Mouse (Mus musculus) testis, adult 2 months (tissue): ENCODE results near the gene Cntnap5a. TPM values are rescaled to one million over a fixed set of nuclear protein-coding genes. Genes with fewer than 3 reads are reported as not detected.

Experiments used
- H3K27ac ChIP-seq: fragments of 200-500 bp; 2 replicates; pipeline ENCODE4 v1.5.1; 2012; ENCODE audit warnings: low read depth, low read length; ENCODE audit not compliant: control insufficient read depth, insufficient read depth
- H3K27me3 ChIP-seq: fragments of 200-500 bp; 2 replicates; pipeline ENCODE4 v1.6.1; 2012; ENCODE audit warnings: mild to moderate bottlenecking, low read length, moderate library complexity; ENCODE audit not compliant: control insufficient read depth, insufficient read depth
- H3K36me3 ChIP-seq: fragments of 200-500 bp; 2 replicates; pipeline ENCODE4 v1.6.1; 2012; ENCODE audit warnings: mild to moderate bottlenecking, low read length; ENCODE audit not compliant: control insufficient read depth, insufficient read depth
- H3K4me1 ChIP-seq: fragments of 200-500 bp; 2 replicates; pipeline ENCODE4 v1.6.1; 2012; ENCODE audit warnings: low read length; ENCODE audit not compliant: control insufficient read depth, insufficient read depth
- H3K4me3 ChIP-seq: fragments of 200-500 bp; 2 replicates; pipeline ENCODE4 v1.5.1; 2012; ENCODE audit warnings: low read depth, mild to moderate bottlenecking, low read length, moderate library complexity, mixed read lengths; ENCODE audit not compliant: control insufficient read depth
- CTCF ChIP-seq: fragments of 200-500 bp; IDR thresholded peaks from 2 replicates; pipeline ENCODE4 v1.5.1; 2012; ENCODE audit warnings: low read depth, mild to moderate bottlenecking, inconsistent platforms, low read length, moderate library complexity; ENCODE audit not compliant: control insufficient read depth, insufficient read depth, insufficient replicate concordance
- POLR2A ChIP-seq: fragments of 200-500 bp; IDR thresholded peaks from 2 replicates; pipeline ENCODE4 v1.6.1; 2012; ENCODE audit warnings: low read depth, mild to moderate bottlenecking, inconsistent platforms, low read length, moderate library complexity; ENCODE audit not compliant: control insufficient read depth
- polyA plus RNA-seq: library from polyadenylated mRNA; depleted of rRNA; stranded (reverse); fragments of >200 nt; gene quantifications from 2 replicates; pipeline ENCODE4 v1.2.3, GENCODE M21; 2012; rRNA removed

The Cntnap5a gene
- polyA plus RNA-seq: 0.31 and 0.32 TPM in 2 replicates

DNA sequence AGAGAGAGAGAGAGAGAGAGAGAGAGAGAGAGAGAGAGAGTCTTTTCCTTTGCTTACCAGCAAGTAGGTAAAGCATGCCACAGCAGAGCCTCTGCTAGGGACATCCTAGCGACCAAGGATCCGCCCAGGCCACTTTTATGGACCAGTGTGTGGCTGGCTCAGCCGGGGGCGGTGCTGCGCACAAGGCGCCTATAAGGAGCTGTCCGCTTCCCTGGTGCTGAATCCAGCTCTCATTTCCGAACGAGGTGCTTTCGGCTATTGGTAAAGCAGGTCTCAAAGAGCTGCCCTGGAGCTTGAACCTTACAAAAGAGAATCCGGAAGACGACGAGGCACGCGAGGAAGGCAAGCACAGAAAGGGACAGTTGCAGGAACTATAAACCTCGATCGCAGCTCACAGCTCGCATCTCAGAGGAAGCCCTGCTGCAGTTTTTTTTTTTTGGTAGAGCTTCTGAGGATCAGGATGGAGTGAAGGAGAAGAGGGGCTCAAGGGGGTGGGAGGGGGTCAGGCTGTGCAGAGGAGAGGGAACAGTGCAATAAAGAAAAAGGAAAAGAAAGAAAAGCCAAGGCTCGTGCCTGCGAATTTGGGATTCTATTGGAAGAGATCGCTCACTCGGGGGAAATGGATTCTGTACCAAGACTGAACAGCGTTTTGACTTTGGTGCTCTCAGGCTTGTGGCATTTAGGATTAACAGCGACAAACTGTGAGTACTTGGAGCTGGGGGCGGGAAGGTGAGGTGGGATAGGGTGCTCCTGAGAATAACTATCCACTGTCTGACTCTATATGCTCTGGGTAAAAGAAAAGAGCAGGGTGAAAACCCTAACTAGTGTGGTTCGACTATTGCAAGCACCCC is at the start of gene Cntnap5a:
TSS of gene Cntnap5a (plus strand) at position 239 of the 851 bp plus-strand sequence.
- no peak within 1 kb of the TSS for H3K27ac ChIP-seq

DNA sequence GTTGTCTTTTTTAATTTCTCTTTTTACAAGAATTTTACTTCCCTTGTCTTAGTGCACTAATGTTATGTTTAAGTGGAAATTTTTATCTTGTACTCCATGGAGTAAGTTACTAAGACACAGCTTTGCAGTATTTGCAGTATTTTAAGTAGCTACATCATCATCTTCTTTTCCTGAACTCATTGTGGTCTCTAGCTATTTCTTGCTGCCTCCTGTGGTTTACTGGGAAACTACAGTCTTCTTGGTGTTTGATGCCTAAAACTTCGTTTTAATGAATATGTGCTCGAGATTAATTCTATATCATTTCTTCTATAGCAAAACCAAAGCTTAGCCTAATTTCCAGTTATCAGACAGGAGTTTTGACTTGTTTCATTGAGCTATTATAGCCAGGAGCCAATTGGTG is 37.6 kb upstream of the Cntnap5a start:
- TF ChIP-seq CTCF (no peak), POLR2A (no peak)
- Histone ChIP-seq H3K4me1 (no peaks in the 10 kb centered on the region), H3K27me3 (no peaks in the 10 kb centered on the region), H3K27ac (no peak overlapping the region), H3K36me3 (no peaks in the 10 kb centered on the region), H3K4me3 (no peak overlapping the region)

More for the DNA sequence above, at the start of gene Cntnap5a:
- H3K36me3 ChIP-seq: no peaks in the 10 kb centered on the region
- no peaks in the 10 kb centered on the region for H3K27me3 ChIP-seq
- no peaks in the 10 kb centered on the region for H3K4me1 ChIP-seq
- H3K4me3 ChIP-seq: no peak within 1 kb of the TSS
- no peak for TF ChIP-seq POLR2A
- no peak for TF ChIP-seq CTCF

DNA sequence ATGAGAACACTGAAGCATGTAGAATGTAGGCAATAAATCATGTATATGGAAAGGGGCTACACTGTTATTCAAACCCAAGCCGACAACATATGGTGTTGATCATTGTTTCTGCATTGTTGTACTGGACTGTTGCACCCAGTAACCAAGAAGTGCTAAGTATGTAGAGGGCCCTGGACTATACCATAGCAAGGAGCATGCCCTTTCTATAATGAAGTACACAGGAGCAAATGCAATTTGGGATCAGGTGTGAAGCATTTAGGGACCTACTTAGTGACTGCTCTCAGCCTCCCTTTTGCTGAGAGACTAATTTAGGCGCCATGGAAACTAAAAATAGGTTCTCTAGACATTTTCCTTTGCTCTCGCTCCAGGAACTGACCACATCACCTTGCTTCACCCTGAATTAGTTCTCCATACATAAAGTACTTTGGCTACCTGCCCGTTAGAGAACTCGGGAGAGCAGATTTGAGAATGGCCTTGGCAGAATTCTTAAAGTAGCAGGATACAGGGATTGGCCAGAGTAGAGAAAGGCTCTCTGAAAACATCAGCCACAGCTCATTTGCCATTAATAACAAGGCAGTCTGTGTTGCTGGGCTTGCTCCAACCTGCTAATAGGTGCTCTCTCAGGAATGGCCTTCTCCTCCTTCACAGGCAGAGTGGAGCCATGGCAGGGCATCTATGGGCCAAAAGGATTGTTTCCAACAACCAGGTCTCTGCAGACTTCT is 26.1 kb upstream of the Cntnap5a start:
- H3K4me3 ChIP-seq: no peak overlapping the region
- TF ChIP-seq CTCF (no peak), POLR2A (no peak)
- no peaks in the 10 kb centered on the region for H3K36me3 ChIP-seq
- no peaks in the 10 kb centered on the region for H3K27me3 ChIP-seq
- no peaks in the 10 kb centered on the region for H3K4me1 ChIP-seq
- H3K27ac ChIP-seq: no peak overlapping the region

DNA sequence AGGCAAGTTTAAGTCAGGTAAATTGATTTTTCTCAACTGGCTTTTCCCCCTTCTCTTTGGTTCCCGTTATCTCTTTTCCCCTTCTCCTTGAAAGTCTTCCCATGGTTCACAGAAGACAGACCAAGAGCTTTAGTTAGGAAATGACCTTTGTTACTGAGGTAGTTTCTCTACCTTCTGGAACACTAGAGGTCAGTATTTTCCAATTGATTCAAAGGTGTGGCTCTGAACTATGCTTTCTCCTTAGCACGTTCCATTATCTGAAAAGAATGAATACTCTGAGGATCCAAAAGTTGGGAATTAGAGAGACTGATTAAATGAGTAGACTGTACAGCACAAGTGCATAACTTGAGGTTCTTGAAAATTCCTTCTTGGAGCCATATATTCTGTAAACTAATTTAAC is 1.9 kb downstream of the Cntnap5a start:
- TF ChIP-seq POLR2A: no peak
- TF ChIP-seq CTCF: no peak
- no peaks in the 10 kb centered on the region for H3K4me1 ChIP-seq

GRCm38 (mm10) chr1:115699798-115700197 is 15.2 kb downstream of the Cntnap5a start:
- Histone ChIP-seq H3K4me1 (no peaks in the 10 kb centered on the region), H3K4me3 (no peak overlapping the region)

More for the DNA sequence above, 1.9 kb downstream of the Cntnap5a start:
- Histone ChIP-seq H3K27me3 (no peaks in the 10 kb centered on the region), H3K4me3 (no peak overlapping the region), H3K27ac (no peak overlapping the region), H3K36me3 (no peaks in the 10 kb centered on the region)

GRCm38 (mm10) chr1:115742556-115742955 is 58.0 kb downstream of the Cntnap5a start:
- no peak overlapping the region for H3K27ac ChIP-seq
- no peak overlapping the region for H3K4me3 ChIP-seq
- TF ChIP-seq POLR2A: no peak
- no peak for TF ChIP-seq CTCF
- H3K36me3 ChIP-seq: no peaks in the 10 kb centered on the region
- no peaks in the 10 kb centered on the region for H3K27me3 ChIP-seq
- H3K4me1 ChIP-seq: no peaks in the 10 kb centered on the region

More at GRCm38 (mm10) chr1:115699798-115700197, 15.2 kb downstream of the Cntnap5a start:
- H3K27ac ChIP-seq: no peak overlapping the region
- no peaks in the 10 kb centered on the region for H3K27me3 ChIP-seq
- no peak for TF ChIP-seq CTCF
- TF ChIP-seq POLR2A: no peak
- no peaks in the 10 kb centered on the region for H3K36me3 ChIP-seq

DNA sequence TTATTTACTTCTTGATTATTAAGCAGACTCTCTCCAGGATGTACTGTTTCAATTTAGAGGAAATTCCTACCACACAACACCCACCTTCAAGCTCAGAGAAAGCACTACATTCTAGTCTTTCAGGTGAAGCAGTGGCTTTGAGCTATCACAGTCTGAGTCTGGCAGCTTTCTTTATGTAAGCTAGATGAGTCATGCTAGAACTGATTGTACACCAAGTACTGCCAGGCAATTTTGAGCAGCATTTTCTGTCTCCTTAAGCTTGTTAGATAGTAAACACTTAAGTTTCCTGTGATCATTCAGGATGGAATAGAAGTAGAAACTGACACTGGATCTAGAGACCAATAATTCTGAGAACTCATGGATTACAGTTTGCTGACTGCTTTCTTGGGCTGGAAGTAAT is 61.0 kb downstream of the Cntnap5a start:
- Histone ChIP-seq H3K27me3 (no peaks in the 10 kb centered on the region), H3K36me3 (no peaks in the 10 kb centered on the region), H3K4me3 (no peak overlapping the region), H3K4me1 (no peaks in the 10 kb centered on the region), H3K27ac (no peak overlapping the region)
- TF ChIP-seq POLR2A (no peak), CTCF (no peak)
